Mouse (Mus musculus) midbrain, embryonic 12.5 days (tissue): Measurements from ENCODE around the gene Vrk3. TPM values are rescaled to one million over a fixed set of nuclear protein-coding genes. Genes with fewer than 3 reads are reported as not detected.
"Not testable (repeated sequence)": the region's sequence is repeated elsewhere in the genome, so short reads cannot be mapped to it uniquely, and the experiment has no call there.

ENCODE experiments used
- ATAC-seq: fragments of 200-750 bp; cut with Nextera tagmentation; 2 replicates; pipeline ENCODE4 v1.8.0; 2017; ENCODE audit warnings: low read depth, moderate TSS enrichment, moderate library complexity; ENCODE audit not compliant: low FRiP score
- H3K27ac ChIP-seq: fragments of 300-500 bp; sonication (generic); replicated peaks from 2 replicates; pipeline ENCODE4 v1.5.1; 2016; ENCODE audit warnings: mild to moderate bottlenecking
- H3K27me3 ChIP-seq: fragments of 300-500 bp; sonication (generic); 2 replicates; pipeline ENCODE4 v1.6.1; 2016; ENCODE audit warnings: mild to moderate bottlenecking
- H3K36me3 ChIP-seq: fragments of 300-500 bp; sonication (generic); 2 replicates; pipeline ENCODE4 v1.6.1; 2016
- H3K4me1 ChIP-seq: fragments of 300-500 bp; sonication (generic); 2 replicates; pipeline ENCODE4 v1.6.1; 2016
- H3K4me2 ChIP-seq: fragments of 300-500 bp; sonication (generic); replicated peaks from 2 replicates; pipeline ENCODE4 v1.6.1; 2016; ENCODE audit warnings: mild to moderate bottlenecking, moderate library complexity
- H3K4me3 ChIP-seq: fragments of 300-500 bp; sonication (generic); 2 replicates; pipeline ENCODE4 v1.5.1; 2016; ENCODE audit warnings: mild to moderate bottlenecking
- H3K9ac ChIP-seq: fragments of 300-500 bp; sonication (generic); replicated peaks from 2 replicates; pipeline ENCODE4 v1.6.1; 2016; ENCODE audit warnings: mild to moderate bottlenecking, moderate library complexity
- H3K9me3 ChIP-seq: fragments of 300-500 bp; sonication (generic); 2 replicates; pipeline ENCODE4 v1.6.1; 2016; ENCODE audit warnings: mild to moderate bottlenecking
- WGBS: fragments of 180-500 bp; shearing (Covaris S2); methylation state at CpG from one replicate; pipeline ENCODE4 v1.1.7; 2016; 5-methylcytosine and 5-hydroxymethylcytosine counted together
- polyA plus RNA-seq: library from polyadenylated mRNA; unstranded; fragments of >200 nt; fragmentation: Nextera tagmentation; extraction: Ambion mirVana; gene quantifications from 2 replicates; pipeline ENCODE4 v1.2.1, GENCODE M21; 2016

The Vrk3 gene
- polyA plus RNA-seq: 38.4 and 43.7 TPM in 2 replicates

GRCm38 (mm10) chr7:44748101-44749044, at the start of gene Vrk3:
Vrk3 (plus strand) TSS chr7:44748413.
- peak within 1 kb of the TSS; percentile 62 for H3K9ac ChIP-seq
- under 1% methylated on average over 44 of the region's 44 CpGs for whole genome bisulfite sequencing
- H3K4me2 ChIP-seq: peak within 1 kb of the TSS; percentile 80
- H3K4me1 ChIP-seq: peaks cover 30% of the 10 kb centered on the region
- ATAC-seq: peak; percentile 96
- peak within 1 kb of the TSS; percentile 76 for H3K4me3 ChIP-seq
- peak within 1 kb of the TSS; percentile 76 for H3K27ac ChIP-seq
- no peaks in the 10 kb centered on the region for H3K9me3 ChIP-seq
- H3K27me3 ChIP-seq: no peaks in the 10 kb centered on the region
- peaks cover 14% of the 10 kb centered on the region for H3K36me3 ChIP-seq

- Histone ChIP-seq H3K9me3 (peaks cover 6% of the 10 kb centered on the region; the same call in 1 of the 2 replicates), H3K27ac (no peak overlapping the region), H3K4me1 (peaks cover 14% of the 10 kb centered on the region), H3K4me3 (no peak overlapping the region), H3K36me3 (no peaks in the 10 kb centered on the region), H3K4me2 (no peak overlapping the region), H3K9ac (no peak overlapping the region), H3K27me3 (peaks cover 10% of the 10 kb centered on the region; the same call in 1 of the 2 replicates)
- WGBS: 5% methylated on average over 5 of the region's 6 CpGs
- ATAC-seq: peak; percentile 54; the same call in 1 of the 2 replicates
Observed at GRCm38 (mm10) chr7:44701921-44702320, 46.3 kb upstream of the Vrk3 start.

GRCm38 (mm10) chr7:44702985-44703384, 45.2 kb upstream of the Vrk3 start:
- no peak overlapping the region for H3K4me2 ChIP-seq
- no peaks in the 10 kb centered on the region for H3K36me3 ChIP-seq
- no peak for ATAC-seq
- H3K9ac ChIP-seq: no peak overlapping the region
- no peak overlapping the region for H3K27ac ChIP-seq
- H3K4me1 ChIP-seq: peaks cover 9% of the 10 kb centered on the region
- peaks cover 6% of the 10 kb centered on the region; the same call in 1 of the 2 replicates for H3K9me3 ChIP-seq
- 0 out of 2 replicates have a peak, but pooled peaks cover under 1% of the 10 kb centered on the region for H3K27me3 ChIP-seq
- H3K4me3 ChIP-seq: no peak overlapping the region
- 82% methylated on average over 8 of the region's 8 CpGs for whole genome bisulfite sequencing

GRCm38 (mm10) chr7:44704363-44704762, 43.9 kb upstream of the Vrk3 start:
- H3K27me3 ChIP-seq: no peaks in the 10 kb centered on the region
- H3K36me3 ChIP-seq: no peaks in the 10 kb centered on the region

GRCm38 (mm10) chr7:44705086-44705485, 43.1 kb upstream of the Vrk3 start:
- Histone ChIP-seq H3K4me3 (no peak overlapping the region), H3K4me1 (peaks cover 9% of the 10 kb centered on the region), H3K9me3 (peaks cover 6% of the 10 kb centered on the region; the same call in 1 of the 2 replicates), H3K27ac (no peak overlapping the region), H3K27me3 (no peaks in the 10 kb centered on the region), H3K9ac (no peak overlapping the region), H3K36me3 (no peaks in the 10 kb centered on the region), H3K4me2 (no peak overlapping the region)
- no peak for ATAC-seq
- 90% methylated on average over 4 of the region's 4 CpGs for WGBS

More at GRCm38 (mm10) chr7:44704363-44704762, 43.9 kb upstream of the Vrk3 start:
- WGBS: 54% methylated on average over 3 of the region's 3 CpGs
- Histone ChIP-seq H3K27ac (no peak overlapping the region), H3K9ac (no peak overlapping the region), H3K9me3 (peaks cover 6% of the 10 kb centered on the region; the same call in 1 of the 2 replicates), H3K4me3 (no peak overlapping the region), H3K4me1 (peaks cover 9% of the 10 kb centered on the region), H3K4me2 (no peak overlapping the region)
- ATAC-seq: no peak

DNA sequence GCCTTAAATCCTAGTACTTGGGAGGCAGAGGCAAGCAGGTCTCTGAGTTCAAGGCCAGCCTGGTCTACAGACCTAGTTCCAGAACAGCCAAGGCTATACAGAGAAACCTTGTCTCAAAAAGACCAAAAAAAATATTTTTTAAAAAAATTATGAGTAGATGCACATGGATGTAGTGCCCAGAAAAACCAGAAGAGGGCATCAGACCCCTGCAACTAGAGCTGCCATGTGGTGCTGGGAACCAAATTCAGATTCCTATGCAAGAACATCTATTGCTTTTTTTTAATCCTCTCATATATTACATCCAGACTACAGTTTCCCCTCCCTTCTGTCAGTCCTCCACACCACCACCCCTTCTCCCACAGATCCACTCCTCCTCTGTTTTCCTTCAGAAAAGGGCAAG, 41.9 kb upstream of the Vrk3 start:
- Histone ChIP-seq H3K9ac (no peak overlapping the region), H3K4me2 (no peak overlapping the region), H3K4me3 (no peak overlapping the region), H3K4me1 (peaks cover 9% of the 10 kb centered on the region), H3K36me3 (no peaks in the 10 kb centered on the region), H3K27me3 (no peaks in the 10 kb centered on the region), H3K27ac (no peak overlapping the region), H3K9me3 (peaks cover 6% of the 10 kb centered on the region; the same call in 1 of the 2 replicates)
- ATAC-seq: no peak

- ATAC-seq: no peak
- H3K36me3 ChIP-seq: no peaks in the 10 kb centered on the region
- H3K27ac ChIP-seq: no peak overlapping the region
- peaks cover 6% of the 10 kb centered on the region; the same call in 1 of the 2 replicates for H3K9me3 ChIP-seq
- WGBS: 90% methylated on average over 5 of the region's 5 CpGs
- no peaks in the 10 kb centered on the region for H3K27me3 ChIP-seq
- no peak overlapping the region for H3K4me2 ChIP-seq
- H3K4me1 ChIP-seq: peaks cover under 1% of the 10 kb centered on the region; the same call in 1 of the 2 replicates
- H3K4me3 ChIP-seq: no peak overlapping the region
- H3K9ac ChIP-seq: no peak overlapping the region
Observed at GRCm38 (mm10) chr7:44707169-44707675, 41.0 kb upstream of the Vrk3 start.

GRCm38 (mm10) chr7:44708093-44708492, 40.1 kb upstream of the Vrk3 start:
- not testable (repeated sequence) for H3K9ac ChIP-seq, H3K27ac ChIP-seq, H3K4me1 ChIP-seq, ATAC-seq, H3K36me3 ChIP-seq, H3K4me3 ChIP-seq, H3K9me3 ChIP-seq, H3K27me3 ChIP-seq, H3K4me2 ChIP-seq
- 88% methylated on average over 6 of the region's 6 CpGs for WGBS

- no peaks in the 10 kb centered on the region for H3K4me1 ChIP-seq
- H3K27me3 ChIP-seq: no peaks in the 10 kb centered on the region
- no peak within 1 kb of the TSS for H3K4me3 ChIP-seq
- H3K9me3 ChIP-seq: peaks cover 6% of the 10 kb centered on the region; the same call in 1 of the 2 replicates
- WGBS: 77% methylated on average over 14 of the region's 14 CpGs
- H3K9ac ChIP-seq: no peak within 1 kb of the TSS
- no peak within 1 kb of the TSS for H3K4me2 ChIP-seq
- H3K36me3 ChIP-seq: no peaks in the 10 kb centered on the region
- ATAC-seq: no peak
- H3K27ac ChIP-seq: no peak within 1 kb of the TSS
Observed at GRCm38 (mm10) chr7:44708574-44708973, 39.6 kb upstream of the Vrk3 start, which contains the start of gene Izumo2. Izumo2 (plus strand) TSS chr7:44708742.

- no peaks in the 10 kb centered on the region for H3K4me1 ChIP-seq
- H3K36me3 ChIP-seq: no peaks in the 10 kb centered on the region
- no peak overlapping the region for H3K9ac ChIP-seq
- H3K27ac ChIP-seq: no peak overlapping the region
- ATAC-seq: no peak
- peaks cover 5% of the 10 kb centered on the region; the same call in 1 of the 2 replicates for H3K9me3 ChIP-seq
- no peaks in the 10 kb centered on the region for H3K27me3 ChIP-seq
- WGBS: 82% methylated on average over 5 of the region's 5 CpGs
- no peak overlapping the region for H3K4me3 ChIP-seq
- no peak overlapping the region for H3K4me2 ChIP-seq
Observed at GRCm38 (mm10) chr7:44709881-44710280, 38.3 kb upstream of the Vrk3 start.

- no peak for ATAC-seq
- Histone ChIP-seq H3K27ac (no peak overlapping the region), H3K4me2 (no peak overlapping the region), H3K4me3 (no peak overlapping the region), H3K36me3 (no peaks in the 10 kb centered on the region), H3K9ac (no peak overlapping the region), H3K4me1 (no peaks in the 10 kb centered on the region), H3K27me3 (no peaks in the 10 kb centered on the region), H3K9me3 (no peaks in the 10 kb centered on the region)
- 88% methylated on average over 5 of the region's 5 CpGs for WGBS
Observed at GRCm38 (mm10) chr7:44722058-44722457, 26.2 kb upstream of the Vrk3 start.

- no peaks in the 10 kb centered on the region for H3K9me3 ChIP-seq
- no peak overlapping the region for H3K4me3 ChIP-seq
- 26% methylated on average over 7 of the region's 7 CpGs for WGBS
- H3K36me3 ChIP-seq: no peaks in the 10 kb centered on the region
- H3K4me1 ChIP-seq: no peaks in the 10 kb centered on the region
- ATAC-seq: no peak
- no peak overlapping the region for H3K27ac ChIP-seq
- H3K4me2 ChIP-seq: no peak overlapping the region
- no peaks in the 10 kb centered on the region for H3K27me3 ChIP-seq
- no peak overlapping the region for H3K9ac ChIP-seq
Observed at GRCm38 (mm10) chr7:44724316-44724715, 23.9 kb upstream of the Vrk3 start.
